Mouse (Mus musculus) CH12.LX (cell line): ENCODE measurements around the gene Fer. TPM values are rescaled to one million over a fixed set of nuclear protein-coding genes. Genes with fewer than 3 reads are reported as not detected.
A peak's percentile ranks its signal among the peaks of the same experiment; 100 is the strongest.

Experiments
- DNase-seq: peaks from one replicate; pipeline ENCODE4 v3.0.0-alpha.2; 2013; ENCODE audit errors: extremely low read depth
- H3K27ac ChIP-seq: 2 replicates; pipeline ENCODE4 v1.5.1; 2012; ENCODE audit warnings: low read depth, mild to moderate bottlenecking, control low read depth, moderate library complexity; ENCODE audit not compliant: insufficient read depth
- H3K27me3 ChIP-seq: replicated peaks from 2 replicates; pipeline ENCODE3; 2012; ENCODE audit warnings: inconsistent platforms
- H3K36me3 ChIP-seq, 2 experiments: replicated peaks in 1 of 2; 2 replicates each; pipeline versions ENCODE3 to v1.6.1; 2012; ENCODE audit warnings: inconsistent platforms in 1 of 2, low read length in 1 of 2, mild to moderate bottlenecking in 1 of 2, mixed read lengths in 1 of 2, moderate library complexity in 1 of 2; ENCODE audit not compliant: control insufficient read depth in 1 of 2, insufficient read depth in 1 of 2
- H3K4me1 ChIP-seq, 2 experiments: 2 replicates each; pipeline ENCODE4 v1.6.1; 2012; ENCODE audit warnings: inconsistent platforms in 1 of 2, moderate library complexity in 1 of 2; ENCODE audit not compliant: insufficient read depth in 2 of 2, control insufficient read depth in 1 of 2
- H3K4me2 ChIP-seq: 2 replicates; pipeline ENCODE4 v1.6.1; 2012; ENCODE audit warnings: low read depth, mild to moderate bottlenecking, control low read depth; ENCODE audit not compliant: poor library complexity, insufficient read depth, severe bottlenecking
- H3K4me3 ChIP-seq, 3 experiments: fragments of 150-350 bp in 1 of 3; sonication (generic) in 1 of 3; replicated peaks in 1 of 3; 2 replicates each; pipeline versions ENCODE3 to v1.5.1; 2011 to 2012; ENCODE audit warnings: low read depth in 2 of 3, low read length in 2 of 3, mild to moderate bottlenecking in 2 of 3, moderate library complexity in 2 of 3, control low read depth in 1 of 3, improper control_type of control experiment in 1 of 3, inconsistent platforms in 1 of 3, mixed read lengths in 1 of 3; ENCODE audit not compliant: poor library complexity in 1 of 3
- H3K79me2 ChIP-seq: replicated peaks from 2 replicates; pipeline ENCODE4 v1.6.1; 2012; ENCODE audit warnings: mild to moderate bottlenecking, moderate library complexity; ENCODE audit not compliant: control insufficient read depth, poor library complexity, insufficient read depth, severe bottlenecking; ENCODE audit errors: extremely low read depth
- H3K9ac ChIP-seq: 2 replicates; pipeline ENCODE4 v1.6.1; 2012; ENCODE audit warnings: low read depth, mild to moderate bottlenecking, control low read depth, moderate library complexity; ENCODE audit not compliant: insufficient read depth
- H3K9me3 ChIP-seq: replicated peaks from 2 replicates; pipeline ENCODE3; 2012; ENCODE audit warnings: low read length, inconsistent platforms, mixed read lengths
- BHLHE40 ChIP-seq: IDR thresholded peaks from 2 replicates; pipeline ENCODE4 v1.6.1; 2011; ENCODE audit warnings: mild to moderate bottlenecking, low read depth, low read length, improper control_type of control experiment
- CHD1 ChIP-seq: IDR thresholded peaks from 2 replicates; pipeline ENCODE4 v1.6.1; 2012; ENCODE audit warnings: low read depth, low read length, improper control_type of control experiment, inconsistent platforms
- CHD2 ChIP-seq: IDR thresholded peaks from 2 replicates; pipeline ENCODE4 v1.6.1; 2011; ENCODE audit warnings: low read length, improper control_type of control experiment
- CTCF ChIP-seq, 2 experiments: IDR thresholded peaks in 1 of 2; conservative IDR thresholded peaks in 1 of 2; 2 replicates each; pipeline ENCODE4 v1.5.1; 2011 to 2012; ENCODE audit warnings: low read depth in 2 of 2, low read length in 2 of 2, improper control_type of control experiment in 1 of 2, inconsistent platforms in 1 of 2, mild to moderate bottlenecking in 1 of 2, moderate library complexity in 1 of 2
- E2F4 ChIP-seq: IDR thresholded peaks from 2 replicates; pipeline ENCODE4 v1.6.1; 2011; ENCODE audit warnings: low read depth, low read length, improper control_type of control experiment; ENCODE audit not compliant: insufficient replicate concordance
- ELF1 ChIP-seq: IDR thresholded peaks from 2 replicates; pipeline ENCODE4 v1.6.1; 2014; ENCODE audit warnings: low read depth, mild to moderate bottlenecking, inconsistent platforms, low read length, improper control_type of control experiment
- EP300 ChIP-seq: IDR thresholded peaks from 2 replicates; pipeline ENCODE4 v1.6.1; 2011; ENCODE audit warnings: low read length, improper control_type of control experiment
- ETS1 ChIP-seq: conservative IDR thresholded peaks from 2 replicates; pipeline ENCODE4 v1.6.1; 2012; ENCODE audit warnings: low read depth, mild to moderate bottlenecking, inconsistent platforms, low read length, improper control_type of control experiment, moderate library complexity
- GABPA ChIP-seq: IDR thresholded peaks from 2 replicates; pipeline ENCODE4 v1.6.1; 2012; ENCODE audit warnings: low read depth, low read length, improper control_type of control experiment, inconsistent platforms; ENCODE audit not compliant: insufficient replicate concordance
- HCFC1 ChIP-seq: IDR thresholded peaks from 2 replicates; pipeline ENCODE4 v1.6.1; 2012; ENCODE audit warnings: low read depth, mild to moderate bottlenecking, inconsistent platforms, low read length, improper control_type of control experiment
- IRF4 ChIP-seq: IDR thresholded peaks from 2 replicates; pipeline ENCODE4 v1.6.1; 2014; ENCODE audit warnings: low read depth, mild to moderate bottlenecking, inconsistent platforms, low read length, improper control_type of control experiment
- JUN ChIP-seq: IDR thresholded peaks from 2 replicates; pipeline ENCODE4 v1.6.1; 2011; ENCODE audit warnings: low read depth, mild to moderate bottlenecking, low read length, improper control_type of control experiment, moderate library complexity; ENCODE audit not compliant: insufficient read depth
- JUND ChIP-seq: conservative IDR thresholded peaks from 2 replicates; pipeline ENCODE4 v1.6.1; 2011; ENCODE audit warnings: low read depth, low read length, improper control_type of control experiment
- KAT2A ChIP-seq: IDR thresholded peaks from 2 replicates; pipeline ENCODE4 v1.6.1; 2012; ENCODE audit warnings: low read length, improper control_type of control experiment, inconsistent platforms; ENCODE audit not compliant: insufficient replicate concordance
- MAFK ChIP-seq: IDR thresholded peaks from 2 replicates; pipeline ENCODE4 v1.6.1; 2011; ENCODE audit warnings: low read length, improper control_type of control experiment; ENCODE audit not compliant: insufficient replicate concordance
- MAX ChIP-seq: IDR thresholded peaks from 2 replicates; pipeline ENCODE4 v1.6.1; 2011; ENCODE audit warnings: low read length, improper control_type of control experiment
- MAZ ChIP-seq: IDR thresholded peaks from 2 replicates; pipeline ENCODE4 v1.6.1; 2012; ENCODE audit warnings: low read depth, mild to moderate bottlenecking, inconsistent platforms, low read length, improper control_type of control experiment, moderate library complexity
- MEF2A ChIP-seq: IDR thresholded peaks from 2 replicates; pipeline ENCODE4 v1.6.1; 2014; ENCODE audit warnings: low read depth, mild to moderate bottlenecking, inconsistent platforms, low read length, improper control_type of control experiment, borderline replicate concordance
- MXI1 ChIP-seq: IDR thresholded peaks from 2 replicates; pipeline ENCODE4 v1.6.1; 2011; ENCODE audit warnings: mild to moderate bottlenecking, low read depth, low read length, improper control_type of control experiment
- MYC ChIP-seq: IDR thresholded peaks from 2 replicates; pipeline ENCODE4 v1.6.1; 2011; ENCODE audit warnings: low read depth, mild to moderate bottlenecking, improper control_type of control experiment, low read length
- NELFE ChIP-seq: IDR thresholded peaks from 2 replicates; pipeline ENCODE4 v1.6.1; 2011; ENCODE audit warnings: low read depth, low read length, improper control_type of control experiment
- PAX5 ChIP-seq: IDR thresholded peaks from 2 replicates; pipeline ENCODE4 v1.6.1; 2012; ENCODE audit warnings: low read length, inconsistent platforms, mixed read lengths
- POLR2A ChIP-seq: IDR thresholded peaks from 2 replicates; pipeline ENCODE4 v1.6.1; 2011; ENCODE audit warnings: low read depth, mild to moderate bottlenecking, improper control_type of control experiment, low read length
- POLR2AphosphoS2 ChIP-seq: IDR thresholded peaks from 2 replicates; pipeline ENCODE4 v1.6.1; 2011; ENCODE audit warnings: low read depth, low read length, improper control_type of control experiment
- RAD21 ChIP-seq: IDR thresholded peaks from 2 replicates; pipeline ENCODE4 v1.6.1; 2011; ENCODE audit warnings: low read depth, mild to moderate bottlenecking, low read length, improper control_type of control experiment, moderate library complexity
- RCOR1 ChIP-seq: conservative IDR thresholded peaks from 2 replicates; pipeline ENCODE4 v1.6.1; 2012; ENCODE audit warnings: low read depth, mild to moderate bottlenecking, inconsistent platforms, low read length, improper control_type of control experiment
- SIN3A ChIP-seq: IDR thresholded peaks from 2 replicates; pipeline ENCODE4 v1.6.1; 2012; ENCODE audit warnings: low read length, improper control_type of control experiment, inconsistent platforms
- SMC3 ChIP-seq: IDR thresholded peaks from 2 replicates; pipeline ENCODE4 v1.6.1; 2011; ENCODE audit warnings: low read depth, low read length, improper control_type of control experiment
- TBP ChIP-seq: conservative IDR thresholded peaks from 2 replicates; pipeline ENCODE4 v1.6.1; 2011; ENCODE audit warnings: low read depth, low read length, improper control_type of control experiment
- TCF12 ChIP-seq: IDR thresholded peaks from 2 replicates; pipeline ENCODE4 v1.6.1; 2014; ENCODE audit warnings: low read depth, mild to moderate bottlenecking, inconsistent platforms, low read length, improper control_type of control experiment
- USF1 ChIP-seq: IDR thresholded peaks from 2 replicates; pipeline ENCODE4 v1.6.1; 2014; ENCODE audit warnings: low read depth, mild to moderate bottlenecking, inconsistent platforms, low read length, improper control_type of control experiment
- USF2 ChIP-seq: conservative IDR thresholded peaks from 2 replicates; pipeline ENCODE4 v1.6.1; 2011; ENCODE audit warnings: low read depth, low read length, improper control_type of control experiment
- ZC3H11A ChIP-seq: IDR thresholded peaks from 2 replicates; pipeline ENCODE4 v1.6.1; 2012; ENCODE audit warnings: low read depth, mild to moderate bottlenecking, inconsistent platforms, low read length, improper control_type of control experiment
- ZKSCAN1 ChIP-seq: IDR thresholded peaks from 2 replicates; pipeline ENCODE4 v1.6.1; 2012; ENCODE audit warnings: low read depth, inconsistent platforms, low read length, improper control_type of control experiment, borderline replicate concordance
- ZMIZ1 ChIP-seq: IDR thresholded peaks from 2 replicates; pipeline ENCODE4 v1.6.1; 2012; ENCODE audit warnings: low read depth, mild to moderate bottlenecking, inconsistent platforms, low read length, improper control_type of control experiment
- ZNF384 ChIP-seq: IDR thresholded peaks from 2 replicates; pipeline ENCODE4 v1.6.1; 2012; ENCODE audit warnings: low read depth, low read length, improper control_type of control experiment, inconsistent platforms
- dilution Hi-C: fragments of 300-500 bp; cut with MboI; formaldehyde crosslinking; loops from 2 replicates; pipeline ENCODE4 v1.14.3; 2020; ENCODE audit warnings: low sequenced_read_pairs; ENCODE audit not compliant: extremely low pct_unique_long_range_greater_than_20kb, extremely low pct_ligation_motif_present
- in situ Hi-C: fragments of 300-500 bp; cut with MboI; formaldehyde crosslinking; loops from 3 replicates; pipeline ENCODE4 v1.14.3; 2019; ENCODE audit warnings: low sequenced_read_pairs, low pct_ligation_motif_present, low pct_unique_long_range_greater_than_20kb, mixed read lengths
- polyA plus RNA-seq: library from polyadenylated mRNA; unstranded; fragments of >175 nt; gene quantifications from 2 replicates; pipeline ENCODE4 v1.2.1, GENCODE M21; 2012; ENCODE audit warnings: low read depth; ENCODE audit not compliant: insufficient read length
- total RNA-seq, 2 experiments: library from RNA; depleted of rRNA; stranded (reverse); fragments of 300-350 nt in 1 of 2; fragments of >200 nt in 1 of 2; gene quantifications; 2 replicates each; pipeline ENCODE4 v1.2.3; 2012 to 2014

The Fer gene
- total and polyA plus RNA-seq, 3 experiments, result 4.3 to 4.9 (median 4.5) TPM

- in situ Hi-C loops, result no loop called here
- dilution Hi-C loops, result no loop called here
Measured at GRCm38 (mm10) chr17:63930634-63931033, 67.8 kb downstream of the Fer start.

GRCm38 (mm10) chr17:63931556-63931955 lies 68.7 kb downstream of the Fer start:
- H3K27me3 ChIP-seq, result no peaks in the 10 kb centered on the region
- no peaks in the 10 kb centered on the region for H3K36me3 ChIP-seq
- dilution Hi-C loops (no loop called here), in situ Hi-C loops (no loop called here)
- peak; percentile 95 for DNase-seq
- peak overlapping the region; percentile 50; the same call in 1 of the 2 replicates for H3K4me2 ChIP-seq
- H3K9ac ChIP-seq, result no peak overlapping the region
- no peaks in the 10 kb centered on the region for H3K79me2 ChIP-seq
- H3K27ac ChIP-seq, result peak overlapping the region; percentile 71
- H3K9me3 ChIP-seq, result no peaks in the 10 kb centered on the region
- peaks cover 15 to 41% of the 10 kb centered on the region in 2 experiments for H3K4me1 ChIP-seq
- no peak overlapping the region for H3K4me3 ChIP-seq
- TF ChIP-seq RCOR1 (no peak), JUND (no peak), IRF4 (peak; percentile 61; the same call in 1 of the 2 replicates), ZMIZ1 (no peak), MAZ (no peak), POLR2AphosphoS2 (no peak), HCFC1 (no peak), CHD1 (no peak), GABPA (no peak), KAT2A (0 out of 2 replicates have a peak, but pooled peaks have one; percentile 20), BHLHE40 (peak; percentile 45; the same call in 1 of the 2 replicates), USF2 (no peak), ELF1 (peak; percentile 48; the same call in 1 of the 2 replicates), NELFE (no peak), E2F4 (no peak), POLR2A (no peak), JUN (no peak), SMC3 (no peak), MYC (no peak), PAX5 (no peak), ZNF384 (no peak; the same call in 1 of the 2 replicates), EP300 (peak; percentile 81), CTCF (conservative IDR thresholded peaks at IDR 0.05 in 1 of 2, IDR thresholded peaks at IDR 0.05 in 1 of 2; ENCODE audit: low read depth in 2 of 2, low read length in 2 of 2) (no peak), RAD21 (no peak), MAX (0 out of 2 replicates have a peak, but pooled peaks have one; percentile 14), TCF12 (peak; percentile 66), ZC3H11A (no peak), MAFK (peak; percentile 56; the same call in 1 of the 2 replicates), MXI1 (no peak), USF1 (no peak)

More at GRCm38 (mm10) chr17:63930634-63931033, 67.8 kb downstream of the Fer start:
- H3K4me3 ChIP-seq, result peak overlapping the region in 1 of 3 experiments; percentile 29
- no peaks in the 10 kb centered on the region for H3K9me3 ChIP-seq
- peak overlapping the region; percentile 31; the same call in 1 of the 2 replicates for H3K27ac ChIP-seq
- peaks cover 15 to 39% of the 10 kb centered on the region in 2 experiments for H3K4me1 ChIP-seq
- H3K36me3 ChIP-seq, result no peaks in the 10 kb centered on the region
- DNase-seq, result peak; percentile 19
- H3K79me2 ChIP-seq, result no peaks in the 10 kb centered on the region
- H3K27me3 ChIP-seq, result no peaks in the 10 kb centered on the region
- TF ChIP-seq ZKSCAN1 (no peak), MAX (no peak), SIN3A (no peak), JUN (no peak), EP300 (no peak), TBP (no peak), ETS1 (no peak), CHD2 (no peak), ZNF384 (no peak), TCF12 (no peak), MEF2A (no peak), JUND (no peak)
- TF ChIP-seq, all 38 proteins: peak for 0
- Histone ChIP-seq H3K4me2 (no peak overlapping the region), H3K9ac (no peak overlapping the region)
